Mouse (Mus musculus) CH12.LX (cell line): ENCODE measurements around the gene D10Wsu102e. TPM values are rescaled to one million over a fixed set of nuclear protein-coding genes. Genes with fewer than 3 reads are reported as not detected.

Source experiments
- DNase-seq: peaks from one replicate; pipeline ENCODE4 v3.0.0-alpha.2; 2013; ENCODE audit errors: extremely low read depth
- H3K27ac ChIP-seq: 2 replicates; pipeline ENCODE4 v1.5.1; 2012; ENCODE audit warnings: low read depth, mild to moderate bottlenecking, control low read depth, moderate library complexity; ENCODE audit not compliant: insufficient read depth
- H3K27me3 ChIP-seq: replicated peaks from 2 replicates; pipeline ENCODE3; 2012; ENCODE audit warnings: inconsistent platforms
- H3K36me3 ChIP-seq, 2 experiments: replicated peaks in 1 of 2; 2 replicates each; pipeline versions ENCODE3 to v1.6.1; 2012; ENCODE audit warnings: inconsistent platforms in 1 of 2, low read length in 1 of 2, mild to moderate bottlenecking in 1 of 2, mixed read lengths in 1 of 2, moderate library complexity in 1 of 2; ENCODE audit not compliant: control insufficient read depth in 1 of 2, insufficient read depth in 1 of 2
- H3K4me1 ChIP-seq, 2 experiments: 2 replicates each; pipeline ENCODE4 v1.6.1; 2012; ENCODE audit warnings: inconsistent platforms in 1 of 2, moderate library complexity in 1 of 2; ENCODE audit not compliant: insufficient read depth in 2 of 2, control insufficient read depth in 1 of 2
- H3K4me2 ChIP-seq: 2 replicates; pipeline ENCODE4 v1.6.1; 2012; ENCODE audit warnings: low read depth, mild to moderate bottlenecking, control low read depth; ENCODE audit not compliant: poor library complexity, insufficient read depth, severe bottlenecking
- H3K4me3 ChIP-seq, 3 experiments: fragments of 150-350 bp in 1 of 3; sonication (generic) in 1 of 3; replicated peaks in 1 of 3; 2 replicates each; pipeline versions ENCODE3 to v1.5.1; 2011 to 2012; ENCODE audit warnings: low read depth in 2 of 3, low read length in 2 of 3, mild to moderate bottlenecking in 2 of 3, moderate library complexity in 2 of 3, control low read depth in 1 of 3, improper control_type of control experiment in 1 of 3, inconsistent platforms in 1 of 3, mixed read lengths in 1 of 3; ENCODE audit not compliant: poor library complexity in 1 of 3
- H3K79me2 ChIP-seq: replicated peaks from 2 replicates; pipeline ENCODE4 v1.6.1; 2012; ENCODE audit warnings: mild to moderate bottlenecking, moderate library complexity; ENCODE audit not compliant: control insufficient read depth, poor library complexity, insufficient read depth, severe bottlenecking; ENCODE audit errors: extremely low read depth
- H3K9ac ChIP-seq: 2 replicates; pipeline ENCODE4 v1.6.1; 2012; ENCODE audit warnings: low read depth, mild to moderate bottlenecking, control low read depth, moderate library complexity; ENCODE audit not compliant: insufficient read depth
- H3K9me3 ChIP-seq: replicated peaks from 2 replicates; pipeline ENCODE3; 2012; ENCODE audit warnings: low read length, inconsistent platforms, mixed read lengths
- BHLHE40 ChIP-seq: IDR thresholded peaks from 2 replicates; pipeline ENCODE4 v1.6.1; 2011; ENCODE audit warnings: mild to moderate bottlenecking, low read depth, low read length, improper control_type of control experiment
- CHD1 ChIP-seq: IDR thresholded peaks from 2 replicates; pipeline ENCODE4 v1.6.1; 2012; ENCODE audit warnings: low read depth, low read length, improper control_type of control experiment, inconsistent platforms
- ELF1 ChIP-seq: IDR thresholded peaks from 2 replicates; pipeline ENCODE4 v1.6.1; 2014; ENCODE audit warnings: low read depth, mild to moderate bottlenecking, inconsistent platforms, low read length, improper control_type of control experiment
- ETS1 ChIP-seq: conservative IDR thresholded peaks from 2 replicates; pipeline ENCODE4 v1.6.1; 2012; ENCODE audit warnings: low read depth, mild to moderate bottlenecking, inconsistent platforms, low read length, improper control_type of control experiment, moderate library complexity
- GABPA ChIP-seq: IDR thresholded peaks from 2 replicates; pipeline ENCODE4 v1.6.1; 2012; ENCODE audit warnings: low read depth, low read length, improper control_type of control experiment, inconsistent platforms; ENCODE audit not compliant: insufficient replicate concordance
- HCFC1 ChIP-seq: IDR thresholded peaks from 2 replicates; pipeline ENCODE4 v1.6.1; 2012; ENCODE audit warnings: low read depth, mild to moderate bottlenecking, inconsistent platforms, low read length, improper control_type of control experiment
- JUN ChIP-seq: IDR thresholded peaks from 2 replicates; pipeline ENCODE4 v1.6.1; 2011; ENCODE audit warnings: low read depth, mild to moderate bottlenecking, low read length, improper control_type of control experiment, moderate library complexity; ENCODE audit not compliant: insufficient read depth
- JUND ChIP-seq: conservative IDR thresholded peaks from 2 replicates; pipeline ENCODE4 v1.6.1; 2011; ENCODE audit warnings: low read depth, low read length, improper control_type of control experiment
- KAT2A ChIP-seq: IDR thresholded peaks from 2 replicates; pipeline ENCODE4 v1.6.1; 2012; ENCODE audit warnings: low read length, improper control_type of control experiment, inconsistent platforms; ENCODE audit not compliant: insufficient replicate concordance
- MYC ChIP-seq: IDR thresholded peaks from 2 replicates; pipeline ENCODE4 v1.6.1; 2011; ENCODE audit warnings: low read depth, mild to moderate bottlenecking, improper control_type of control experiment, low read length
- NELFE ChIP-seq: IDR thresholded peaks from 2 replicates; pipeline ENCODE4 v1.6.1; 2011; ENCODE audit warnings: low read depth, low read length, improper control_type of control experiment
- NRF1 ChIP-seq: IDR thresholded peaks from 2 replicates; pipeline ENCODE4 v1.6.1; 2014; ENCODE audit warnings: low read depth, mild to moderate bottlenecking, inconsistent platforms, low read length, improper control_type of control experiment, moderate library complexity
- PAX5 ChIP-seq: IDR thresholded peaks from 2 replicates; pipeline ENCODE4 v1.6.1; 2012; ENCODE audit warnings: low read length, inconsistent platforms, mixed read lengths
- POLR2A ChIP-seq: IDR thresholded peaks from 2 replicates; pipeline ENCODE4 v1.6.1; 2011; ENCODE audit warnings: low read depth, mild to moderate bottlenecking, improper control_type of control experiment, low read length
- RAD21 ChIP-seq: IDR thresholded peaks from 2 replicates; pipeline ENCODE4 v1.6.1; 2011; ENCODE audit warnings: low read depth, mild to moderate bottlenecking, low read length, improper control_type of control experiment, moderate library complexity
- RCOR1 ChIP-seq: conservative IDR thresholded peaks from 2 replicates; pipeline ENCODE4 v1.6.1; 2012; ENCODE audit warnings: low read depth, mild to moderate bottlenecking, inconsistent platforms, low read length, improper control_type of control experiment
- SMC3 ChIP-seq: IDR thresholded peaks from 2 replicates; pipeline ENCODE4 v1.6.1; 2011; ENCODE audit warnings: low read depth, low read length, improper control_type of control experiment
- UBTF ChIP-seq: IDR thresholded peaks from 2 replicates; pipeline ENCODE4 v1.6.1; 2012; ENCODE audit warnings: low read depth, mild to moderate bottlenecking, inconsistent platforms, low read length, improper control_type of control experiment, moderate library complexity
- USF1 ChIP-seq: IDR thresholded peaks from 2 replicates; pipeline ENCODE4 v1.6.1; 2014; ENCODE audit warnings: low read depth, mild to moderate bottlenecking, inconsistent platforms, low read length, improper control_type of control experiment
- ZMIZ1 ChIP-seq: IDR thresholded peaks from 2 replicates; pipeline ENCODE4 v1.6.1; 2012; ENCODE audit warnings: low read depth, mild to moderate bottlenecking, inconsistent platforms, low read length, improper control_type of control experiment
- ZNF384 ChIP-seq: IDR thresholded peaks from 2 replicates; pipeline ENCODE4 v1.6.1; 2012; ENCODE audit warnings: low read depth, low read length, improper control_type of control experiment, inconsistent platforms
- dilution Hi-C: fragments of 300-500 bp; cut with MboI; formaldehyde crosslinking; loops from 2 replicates; pipeline ENCODE4 v1.14.3; 2020; ENCODE audit warnings: low sequenced_read_pairs; ENCODE audit not compliant: extremely low pct_unique_long_range_greater_than_20kb, extremely low pct_ligation_motif_present
- in situ Hi-C: fragments of 300-500 bp; cut with MboI; formaldehyde crosslinking; loops from 3 replicates; pipeline ENCODE4 v1.14.3; 2019; ENCODE audit warnings: low sequenced_read_pairs, low pct_ligation_motif_present, low pct_unique_long_range_greater_than_20kb, mixed read lengths
- polyA plus RNA-seq: library from polyadenylated mRNA; unstranded; fragments of >175 nt; gene quantifications from 2 replicates; pipeline ENCODE4 v1.2.1, GENCODE M21; 2012; ENCODE audit warnings: low read depth; ENCODE audit not compliant: insufficient read length
- total RNA-seq, 2 experiments: library from RNA; depleted of rRNA; stranded (reverse); fragments of 300-350 nt in 1 of 2; fragments of >200 nt in 1 of 2; gene quantifications; 2 replicates each; pipeline ENCODE4 v1.2.3; 2012 to 2014

Gene D10Wsu102e
- total and polyA plus RNA-seq, 3 experiments, result 1.0 to 1.6 (median 1.6) TPM

DNA sequence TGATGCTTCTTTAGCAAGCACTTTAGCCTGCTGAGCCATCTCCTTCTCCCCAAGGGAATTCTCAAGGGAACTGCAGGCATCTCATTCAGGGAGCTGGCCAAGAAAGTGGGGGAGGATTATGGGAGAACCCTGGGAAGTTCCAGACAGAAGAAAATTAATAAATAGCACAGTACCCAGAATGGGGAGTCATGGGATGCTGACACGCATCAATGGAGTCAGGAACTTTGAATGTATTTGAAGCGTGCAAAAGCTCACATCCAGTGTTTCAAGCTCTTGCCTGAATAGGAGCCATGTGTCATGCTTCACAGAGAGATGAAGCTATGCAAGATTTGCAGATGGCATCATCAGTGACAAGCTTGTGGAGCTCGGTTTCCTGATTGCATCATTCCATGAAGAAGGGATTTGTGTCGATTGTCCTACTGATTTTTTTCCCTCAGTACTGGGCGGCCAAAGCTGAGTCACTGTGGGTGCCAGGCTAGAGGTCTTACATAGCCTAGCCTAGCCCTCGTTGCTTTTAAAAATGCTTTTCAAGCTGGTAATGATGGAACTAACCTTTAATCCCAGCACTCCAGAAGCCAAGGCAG, 170.5 kb downstream of the D10Wsu102e start:
- Histone ChIP-seq H3K36me3 (no peaks in the 10 kb centered on the region), H3K9ac (no peak overlapping the region), H3K27ac (no peak overlapping the region), H3K79me2 (no peaks in the 10 kb centered on the region), H3K27me3 (no peaks in the 10 kb centered on the region), H3K4me1 (0 out of 4 replicates have a peak, but pooled peaks cover 2 to 3% of the 10 kb centered on the region in 2 experiments), H3K4me2 (no peak overlapping the region), H3K9me3 (no peaks in the 10 kb centered on the region), H3K4me3 (no peak overlapping the region)
- DNase-seq, result no peak
- in situ Hi-C loops, result no loop called here
- no peak for TF ChIP-seq JUND
- TF ChIP-seq ZMIZ1, result no peak
- TF ChIP-seq ZNF384, result no peak
- TF ChIP-seq NRF1, result no peak
- no peak for TF ChIP-seq POLR2A
- TF ChIP-seq JUN, result no peak
- no peak for TF ChIP-seq BHLHE40
- TF ChIP-seq UBTF, result no peak
- no peak for TF ChIP-seq ETS1
- dilution Hi-C loops, result no loop called here

DNA sequence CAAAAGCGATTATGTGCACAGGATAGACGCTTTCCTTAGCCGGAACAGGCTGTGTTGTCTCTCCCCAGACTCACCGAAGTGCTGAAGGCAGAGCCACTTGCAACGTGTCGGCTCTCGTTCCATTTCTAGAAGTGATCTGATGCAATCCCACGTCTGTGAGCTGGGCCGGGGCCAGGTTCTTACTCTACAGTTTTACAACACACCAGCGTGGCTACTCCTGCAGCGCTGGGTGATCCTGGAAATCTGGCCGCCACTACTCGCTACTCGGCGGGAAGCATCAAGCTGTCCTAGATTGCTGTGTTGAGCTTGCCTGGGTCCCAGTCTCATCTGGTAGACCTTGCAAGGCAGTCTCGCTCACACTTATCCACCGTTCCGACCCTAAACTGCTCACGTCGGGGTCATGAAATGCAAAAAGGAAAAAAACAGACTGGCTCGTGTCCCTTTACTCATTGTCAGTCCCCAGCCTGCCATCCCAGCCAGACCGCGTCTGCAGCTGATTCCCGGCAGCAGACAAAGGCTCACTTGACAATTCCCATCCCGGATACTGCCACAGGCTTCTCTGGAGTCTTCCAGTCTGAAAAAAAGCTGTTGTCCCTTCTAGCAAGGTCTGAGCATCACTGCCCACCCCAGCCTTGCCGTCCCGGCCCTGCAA, 173.4 kb downstream of the D10Wsu102e start:
- TF ChIP-seq SMC3 (no peak), HCFC1 (no peak), BHLHE40 (no peak), JUN (no peak), ZNF384 (no peak), RCOR1 (no peak), ETS1 (no peak), MYC (no peak), NELFE (no peak), ELF1 (no peak), RAD21 (no peak), POLR2A (no peak), KAT2A (no peak), GABPA (no peak), PAX5 (no peak), CHD1 (no peak), USF1 (no peak)
- in situ Hi-C loops, result no loop called here
- no peak for DNase-seq
- H3K36me3 ChIP-seq, result no peaks in the 10 kb centered on the region
- no peaks in the 10 kb centered on the region for H3K27me3 ChIP-seq
- no peak overlapping the region for H3K4me2 ChIP-seq
- dilution Hi-C loops, result no loop called here
- H3K9me3 ChIP-seq, result no peaks in the 10 kb centered on the region
- H3K4me3 ChIP-seq, result no peak overlapping the region
- H3K9ac ChIP-seq, result no peak overlapping the region
- no peak overlapping the region for H3K27ac ChIP-seq
- peaks cover 3 to 15% of the 10 kb centered on the region in 2 experiments; a peak in 2 of 4 replicates for H3K4me1 ChIP-seq
- H3K79me2 ChIP-seq, result no peaks in the 10 kb centered on the region
